9 mouse cellular contexts compared by ENCODE assay signal in the genomic region with DNA sequence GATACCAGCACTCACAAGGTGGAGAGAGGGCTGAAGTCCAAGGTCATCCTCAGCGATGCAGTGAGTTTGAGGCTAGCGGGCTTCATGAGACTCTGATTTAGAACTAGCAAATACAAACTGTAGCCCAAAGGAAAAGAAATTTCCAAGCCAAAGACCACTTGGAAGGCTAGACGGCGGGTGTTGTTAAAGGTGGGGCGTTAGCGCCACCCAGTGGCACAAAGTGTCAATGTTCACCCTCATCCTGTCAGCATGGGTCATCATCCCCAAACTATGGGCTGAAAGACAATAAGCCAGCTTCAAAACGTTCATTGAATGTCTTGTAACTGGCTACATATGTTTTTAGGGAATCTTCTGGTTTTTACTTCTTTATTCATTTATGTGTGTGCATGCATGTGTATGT. TPM values are rescaled to one million over a fixed set of nuclear protein-coding genes. Genes with fewer than 3 reads are reported as not detected.
DNase-seq lines count a peak whose midpoint lies in the region; ATAC-seq lines count a peak whose summit lies in the region.
"Had no signal": no experiment of that assay in that cellular context is flagged by ENCODE, and none has a peak within 500 bp of the region (broad histone marks: within the 10 kb centered on the region; RNA-seq: fewer than 3 reads in every experiment).

No protein-coding gene starts in this region.

- no peaks in the 10 kb centered on the region for H3K9me3 ChIP-seq in kidney, embryonic 15.5 days (replicated peaks)
- no peaks in the 10 kb centered on the region for H3K9me3 ChIP-seq in embryonic facial prominence, embryonic 10.5 days

- no peak overlapping the region for H3K27ac ChIP-seq in kidney, embryonic 15.5 days
- no peak overlapping the region for H3K27ac ChIP-seq in embryonic facial prominence, embryonic 10.5 days (replicated peaks)

- intact Hi-C loops in heart, postnatal 14 days (cut with DNase I), result loop anchor here (2.0 to 5.0 kb wide), 4 partner anchors 131 to 366 kb away; partner anchors contain the start of genes Hip1 and Rhbdd2
- intact Hi-C loops in left cerebral cortex, postnatal 25 days (cut with DNase I), result loop anchor here (1.0 to 5.0 kb wide), 4 partner anchors 133 to 366 kb away; no protein-coding TSS in a partner anchor

- no peak overlapping the region for H3K4me2 ChIP-seq in kidney, embryonic 15.5 days

- 4% methylated on average over 7 of the region's 7 CpGs for WGBS in kidney, embryonic 15.5 days
- WGBS in embryonic facial prominence, embryonic 10.5 days, result 2% methylated on average over 7 of the region's 7 CpGs

- H3K27me3 ChIP-seq in kidney, embryonic 15.5 days, result no peaks in the 10 kb centered on the region
- H3K27me3 ChIP-seq in embryonic facial prominence, embryonic 10.5 days (replicated peaks; ENCODE audit: low read depth, poor library complexity, severe bottlenecking), result no peaks in the 10 kb centered on the region; the same call in 1 of the 2 replicates

- no peak overlapping the region for H3K9ac ChIP-seq in kidney, embryonic 15.5 days

- DNase-seq in kidney, adult 9 months, result peak; percentile 74
- DNase-seq in adrenal gland, adult 2 months, result peak; percentile 66
- DNase-seq in embryonic facial prominence, embryonic 10.5 days (ENCODE audit: low spot score), result peak; percentile 80
- DNase-seq in heart, postnatal 14 days, result peak; percentile 80 to 83
- peak; percentile 66 to 75 for DNase-seq in left cerebral cortex, postnatal 25 days (ENCODE audit: low spot score in 2 of 2)
- peak; percentile 46 to 68 for DNase-seq in natural killer cell, adult 2 months (ENCODE audit: low spot score in 2 of 2)
- DNase-seq in testis, postnatal 10 days (ENCODE audit: low spot score), result peak; percentile 85

- no peak overlapping the region for H3K4me3 ChIP-seq in kidney, embryonic 15.5 days (replicated peaks)
- no peak overlapping the region for H3K4me3 ChIP-seq in embryonic facial prominence, embryonic 10.5 days
- H3K4me3 ChIP-seq: myocyte had no signal

- no peak for ATAC-seq in kidney, embryonic 15.5 days (replicated peaks; ENCODE audit: low FRiP score)

- no peaks in the 10 kb centered on the region for H3K36me3 ChIP-seq in kidney, embryonic 15.5 days
- no peaks in the 10 kb centered on the region for H3K36me3 ChIP-seq in embryonic facial prominence, embryonic 10.5 days (replicated peaks)

- H3K4me1 ChIP-seq in kidney, embryonic 15.5 days, result no peaks in the 10 kb centered on the region
- H3K4me1 ChIP-seq in embryonic facial prominence, embryonic 10.5 days, result peaks cover 3% of the 10 kb centered on the region; the same call in 1 of the 2 replicates

RNA-seq across cellular contexts. Expression of gene Styxl1, which starts 14.7 kb away (rescaled TPM):
- polyA plus RNA-seq in kidney, embryonic 15.5 days (2015; fragmentation: Nextera tagmentation; extraction: Ambion mirVana), result 0.17 and 0.39 TPM in 2 replicates
- under 1 TPM; 0.32 to 0.52 TPM for total RNA-seq in adrenal gland, adult 2 months (2021)
- 0.29 and 0.48 TPM in 2 replicates for polyA plus RNA-seq in adrenal gland, adult 2 months (2012; rRNA removed)
- polyA plus RNA-seq in embryonic facial prominence, embryonic 10.5 days (2016; fragmentation: Nextera tagmentation; extraction: Ambion mirVana), result 0.30 and 0.31 TPM in 2 replicates
- total RNA-seq in heart, postnatal 14 days (2021), result under 1 TPM in 1 of 2 experiments, not detected in 1; 0.34 TPM
- not detected for total RNA-seq in left cerebral cortex, postnatal 25 days (2021)

RNA-seq across cellular contexts. Expression of gene Mdh2, which starts 14.8 kb away (rescaled TPM):
- 568 and 588 TPM in 2 replicates for polyA plus RNA-seq in kidney, embryonic 15.5 days (2015; fragmentation: Nextera tagmentation; extraction: Ambion mirVana)
- total RNA-seq in adrenal gland, adult 2 months (2021), result 100 to 1,000 TPM; 593 to 606 TPM
- 1,232 and 1,278 TPM in 2 replicates for polyA plus RNA-seq in adrenal gland, adult 2 months (2012; rRNA removed)
- 603 and 625 TPM in 2 replicates for polyA plus RNA-seq in embryonic facial prominence, embryonic 10.5 days (2016; fragmentation: Nextera tagmentation; extraction: Ambion mirVana)
- total RNA-seq in heart, postnatal 14 days (2021), result 1,000 to 10,000 TPM; 1,831 to 1,920 TPM
- total RNA-seq in left cerebral cortex, postnatal 25 days (2021), result 100 to 1,000 TPM; 389 to 397 TPM

RNA-seq across cellular contexts. Expression of gene Tmem120a, which starts 19.3 kb away (rescaled TPM):
- 64.2 and 68.1 TPM in 2 replicates for polyA plus RNA-seq in kidney, embryonic 15.5 days (2015; fragmentation: Nextera tagmentation; extraction: Ambion mirVana)
- total RNA-seq in adrenal gland, adult 2 months (2021), result 10 to 100 TPM; 40.8 to 80.5 TPM
- 60.0 and 87.2 TPM in 2 replicates for polyA plus RNA-seq in adrenal gland, adult 2 months (2012; rRNA removed)
- 54.7 and 59.3 TPM in 2 replicates for polyA plus RNA-seq in embryonic facial prominence, embryonic 10.5 days (2016; fragmentation: Nextera tagmentation; extraction: Ambion mirVana)
- total RNA-seq in heart, postnatal 14 days (2021), result 10 to 100 TPM in 1 of 2 experiments, 1 to 10 TPM in 1; 10.0 to 10.3 TPM
- total RNA-seq in left cerebral cortex, postnatal 25 days (2021), result 10 to 100 TPM; 13.5 to 18.7 TPM

RNA-seq across cellular contexts. Expression of gene Srrm3, which starts 43.2 kb away (rescaled TPM):
- polyA plus RNA-seq in kidney, embryonic 15.5 days (2015; fragmentation: Nextera tagmentation; extraction: Ambion mirVana), result 0.55 and 1.2 TPM in 2 replicates
- total RNA-seq in adrenal gland, adult 2 months (2021), result 1 to 10 TPM; 2.8 to 3.9 TPM
- polyA plus RNA-seq in adrenal gland, adult 2 months (2012; rRNA removed), result 3.0 and 3.6 TPM in 2 replicates
- 4.9 and 5.3 TPM in 2 replicates for polyA plus RNA-seq in embryonic facial prominence, embryonic 10.5 days (2016; fragmentation: Nextera tagmentation; extraction: Ambion mirVana)
- total RNA-seq in heart, postnatal 14 days (2021), result under 1 TPM in 1 of 2 experiments, not detected in 1; 0.10 TPM
- 10 to 100 TPM; 85.4 to 98.1 TPM for total RNA-seq in left cerebral cortex, postnatal 25 days (2021)
- polyA plus RNA-seq: myocyte had no signal
